Mouse (Mus musculus): ENCODE results near the gene Faim.

Gene Faim

GRCm38 (mm10) chr9:98985800-98986475 lies at the start of gene Faim:
Gene Faim (plus strand): TSS chr9:98986373.
- peak; percentile 100 for DNase-seq (ENCODE audit: low spot score)

GRCm38 (mm10) chr9:98939290-98939689 lies 46.9 kb upstream of the Faim start:
- DNase-seq (ENCODE audit: low spot score) = no peak

- DNase-seq (ENCODE audit: low spot score) = no peak
These were observed 33.8 kb upstream of the Faim start for GRCm38 (mm10) chr9:98952171-98953050.

GRCm38 (mm10) chr9:98953291-98953690 lies 32.9 kb upstream of the Faim start:
- DNase-seq (ENCODE audit: low spot score) = no peak

GRCm38 (mm10) chr9:98953830-98954229 lies 32.3 kb upstream of the Faim start:
- DNase-seq (ENCODE audit: low spot score) = no peak

GRCm38 (mm10) chr9:98954391-98955102 lies 31.6 kb upstream of the Faim start:
- no peak for DNase-seq (ENCODE audit: low spot score)

- no peak for DNase-seq (ENCODE audit: low spot score)
These were observed 31.0 kb upstream of the Faim start, which contains the start of gene Foxl2 for GRCm38 (mm10) chr9:98955103-98955715. Gene Foxl2 (plus strand): TSS chr9:98955288.

- no peak for DNase-seq (ENCODE audit: low spot score)
These were observed 30.4 kb upstream of the Faim start for GRCm38 (mm10) chr9:98955716-98956224.

GRCm38 (mm10) chr9:98956591-98957381 lies 29.4 kb upstream of the Faim start:
- no peak for DNase-seq (ENCODE audit: low spot score)

- DNase-seq (ENCODE audit: low spot score) = no peak
These were observed 28.3 kb upstream of the Faim start for GRCm38 (mm10) chr9:98957751-98958351.

GRCm38 (mm10) chr9:98958628-98959027 lies 27.5 kb upstream of the Faim start:
- no peak for DNase-seq (ENCODE audit: low spot score)

- no peak for DNase-seq (ENCODE audit: low spot score)
These were observed 26.3 kb upstream of the Faim start for GRCm38 (mm10) chr9:98959851-98960250.

GRCm38 (mm10) chr9:98960348-98960747 lies 25.8 kb upstream of the Faim start:
- DNase-seq (ENCODE audit: low spot score) = no peak

GRCm38 (mm10) chr9:98961591-98962477 lies 24.3 kb upstream of the Faim start:
- no peak for DNase-seq (ENCODE audit: low spot score)

GRCm38 (mm10) chr9:98962478-98963142 lies 23.6 kb upstream of the Faim start:
- DNase-seq (ENCODE audit: low spot score) = no peak

- no peak for DNase-seq (ENCODE audit: low spot score)
These were observed 22.5 kb upstream of the Faim start for GRCm38 (mm10) chr9:98963661-98964060.

- no peak for DNase-seq (ENCODE audit: low spot score)
These were observed 21.1 kb upstream of the Faim start for GRCm38 (mm10) chr9:98965084-98965483.

- DNase-seq (ENCODE audit: low spot score) = no peak
These were observed 13.1 kb upstream of the Faim start for GRCm38 (mm10) chr9:98973101-98973521.

GRCm38 (mm10) chr9:98973561-98973960 lies 12.6 kb upstream of the Faim start:
- DNase-seq (ENCODE audit: low spot score) = no peak

Measured in layer of hippocampus, adult 11-12 months (tissue).